Mouse (Mus musculus): ENCODE data around the gene Rnh1. TPM values are rescaled to one million over a fixed set of nuclear protein-coding genes. Genes with fewer than 3 reads are reported as not detected.

Gene Rnh1
- polyA plus RNA-seq, 1 experiment: 75.9 TPM

GRCm38 (mm10) chr7:141122245-141122644 lies 50.4 kb downstream of the Rnh1 start, which contains the start of gene Ptdss2:
Gene Ptdss2, plus strand, starts transcription at chr7:141122382.
- no peak for DNase-seq
- WGBS: 52% methylated on average over 14 of the region's 14 CpGs
- no peaks in the 10 kb centered on the region for H3K36me3 ChIP-seq (ENCODE audit: control insufficient read depth, insufficient read depth, low read length)

GRCm38 (mm10) chr7:141121051-141121531 lies 51.6 kb downstream of the Rnh1 start:
- DNase-seq: no peak
- Histone ChIP-seq H3K27ac (ENCODE audit: control insufficient read depth, insufficient read depth, low read length) (no peak overlapping the region), H3K36me3 (ENCODE audit: control insufficient read depth, insufficient read depth, low read length) (no peaks in the 10 kb centered on the region), H3K4me3 (ENCODE audit: control insufficient read depth, insufficient read depth, low read length) (no peak overlapping the region), H3K4me1 (replicated peaks; ENCODE audit: control insufficient read depth, insufficient read depth, low read length) (peaks cover 9% of the 10 kb centered on the region), H3K27me3 (ENCODE audit: control insufficient read depth, insufficient read depth, low read length) (no peaks in the 10 kb centered on the region)
- WGBS: 85% methylated on average over 5 of the region's 5 CpGs
- TF ChIP-seq CTCF (IDR thresholded peaks at IDR 0.05; ENCODE audit: borderline replicate concordance, control insufficient read depth, extremely low read depth, insufficient read depth, low read length, poor library complexity) (no peak), POLR2A (IDR thresholded peaks at IDR 0.05; ENCODE audit: control insufficient read depth, extremely low read depth, insufficient read depth, low read length, poor library complexity) (no peak)

More at GRCm38 (mm10) chr7:141122245-141122644, 50.4 kb downstream of the Rnh1 start, which contains the start of gene Ptdss2:
- no peaks in the 10 kb centered on the region for H3K27me3 ChIP-seq (ENCODE audit: control insufficient read depth, insufficient read depth, low read length)
- peak within 1 kb of the TSS; percentile 31; the same call in 1 of the 2 replicates for H3K27ac ChIP-seq (ENCODE audit: control insufficient read depth, insufficient read depth, low read length)
- TF ChIP-seq CTCF (IDR thresholded peaks at IDR 0.05; ENCODE audit: borderline replicate concordance, control insufficient read depth, extremely low read depth, insufficient read depth, low read length, poor library complexity): no peak
- no peak for TF ChIP-seq POLR2A (IDR thresholded peaks at IDR 0.05; ENCODE audit: control insufficient read depth, extremely low read depth, insufficient read depth, low read length, poor library complexity)
- peaks cover 9% of the 10 kb centered on the region for H3K4me1 ChIP-seq (replicated peaks; ENCODE audit: control insufficient read depth, insufficient read depth, low read length)
- H3K4me3 ChIP-seq (ENCODE audit: control insufficient read depth, insufficient read depth, low read length): peak within 1 kb of the TSS; percentile 61

GRCm38 (mm10) chr7:141120605-141121004 lies 52.1 kb downstream of the Rnh1 start:
- peaks cover 9% of the 10 kb centered on the region for H3K4me1 ChIP-seq (replicated peaks; ENCODE audit: control insufficient read depth, insufficient read depth, low read length)
- DNase-seq: no peak
- H3K4me3 ChIP-seq (ENCODE audit: control insufficient read depth, insufficient read depth, low read length): no peak overlapping the region
- H3K27me3 ChIP-seq (ENCODE audit: control insufficient read depth, insufficient read depth, low read length): no peaks in the 10 kb centered on the region
- 93% methylated on average over 3 of the region's 3 CpGs for WGBS
- H3K36me3 ChIP-seq (ENCODE audit: control insufficient read depth, insufficient read depth, low read length): no peaks in the 10 kb centered on the region
- TF ChIP-seq POLR2A (IDR thresholded peaks at IDR 0.05; ENCODE audit: control insufficient read depth, extremely low read depth, insufficient read depth, low read length, poor library complexity) (no peak), CTCF (IDR thresholded peaks at IDR 0.05; ENCODE audit: borderline replicate concordance, control insufficient read depth, extremely low read depth, insufficient read depth, low read length, poor library complexity) (no peak)
- no peak overlapping the region for H3K27ac ChIP-seq (ENCODE audit: control insufficient read depth, insufficient read depth, low read length)

- no peak for DNase-seq
- Histone ChIP-seq H3K4me3 (ENCODE audit: control insufficient read depth, insufficient read depth, low read length) (no peak overlapping the region), H3K36me3 (ENCODE audit: control insufficient read depth, insufficient read depth, low read length) (no peaks in the 10 kb centered on the region), H3K27me3 (ENCODE audit: control insufficient read depth, insufficient read depth, low read length) (no peaks in the 10 kb centered on the region), H3K27ac (ENCODE audit: control insufficient read depth, insufficient read depth, low read length) (no peak overlapping the region), H3K4me1 (replicated peaks; ENCODE audit: control insufficient read depth, insufficient read depth, low read length) (peaks cover 9% of the 10 kb centered on the region)
- 82% methylated on average over 3 of the region's 3 CpGs for WGBS
- TF ChIP-seq POLR2A (IDR thresholded peaks at IDR 0.05; ENCODE audit: control insufficient read depth, extremely low read depth, insufficient read depth, low read length, poor library complexity) (no peak), CTCF (IDR thresholded peaks at IDR 0.05; ENCODE audit: borderline replicate concordance, control insufficient read depth, extremely low read depth, insufficient read depth, low read length, poor library complexity) (no peak)
These were observed 53.2 kb downstream of the Rnh1 start for GRCm38 (mm10) chr7:141119487-141119886.

- Histone ChIP-seq H3K4me3 (ENCODE audit: control insufficient read depth, insufficient read depth, low read length) (no peak within 1 kb of the TSS), H3K27ac (ENCODE audit: control insufficient read depth, insufficient read depth, low read length) (no peak within 1 kb of the TSS), H3K4me1 (replicated peaks; ENCODE audit: control insufficient read depth, insufficient read depth, low read length) (peaks cover 4% of the 10 kb centered on the region), H3K36me3 (ENCODE audit: control insufficient read depth, insufficient read depth, low read length) (no peaks in the 10 kb centered on the region), H3K27me3 (ENCODE audit: control insufficient read depth, insufficient read depth, low read length) (no peaks in the 10 kb centered on the region)
- TF ChIP-seq CTCF (IDR thresholded peaks at IDR 0.05; ENCODE audit: borderline replicate concordance, control insufficient read depth, extremely low read depth, insufficient read depth, low read length, poor library complexity): no peak
- TF ChIP-seq POLR2A (IDR thresholded peaks at IDR 0.05; ENCODE audit: control insufficient read depth, extremely low read depth, insufficient read depth, low read length, poor library complexity): no peak
- 75% methylated on average over 9 of the region's 9 CpGs for WGBS
- DNase-seq: no peak
These were observed 55.0 kb downstream of the Rnh1 start, which contains the start of gene Ano9 for GRCm38 (mm10) chr7:141117636-141118035. Gene Ano9, minus strand, starts transcription at chr7:141117806.

- Histone ChIP-seq H3K36me3 (ENCODE audit: control insufficient read depth, insufficient read depth, low read length) (no peaks in the 10 kb centered on the region), H3K27ac (ENCODE audit: control insufficient read depth, insufficient read depth, low read length) (no peak overlapping the region), H3K27me3 (ENCODE audit: control insufficient read depth, insufficient read depth, low read length) (no peaks in the 10 kb centered on the region), H3K4me3 (ENCODE audit: control insufficient read depth, insufficient read depth, low read length) (no peak overlapping the region), H3K4me1 (replicated peaks; ENCODE audit: control insufficient read depth, insufficient read depth, low read length) (no peaks in the 10 kb centered on the region)
- TF ChIP-seq POLR2A (IDR thresholded peaks at IDR 0.05; ENCODE audit: control insufficient read depth, extremely low read depth, insufficient read depth, low read length, poor library complexity) (no peak), CTCF (IDR thresholded peaks at IDR 0.05; ENCODE audit: borderline replicate concordance, control insufficient read depth, extremely low read depth, insufficient read depth, low read length, poor library complexity) (no peak)
- 95% methylated on average over 9 of the region's 9 CpGs for WGBS
- DNase-seq: no peak
These were observed 56.8 kb downstream of the Rnh1 start for GRCm38 (mm10) chr7:141115874-141116273.

Other genes with a start within 250 kb of the Rnh1 start
- gene Pgghg, start 231.5 kb downstream of the Rnh1 start, polyA plus RNA-seq (2012; rRNA removed): 60.1 and 68.6 TPM in 2 replicates
- 0.43 and 0.81 TPM in 2 replicates for gene Ifitm5, start 222.6 kb downstream of the Rnh1 start, polyA plus RNA-seq (2012; rRNA removed)
- gene Gm45717, start 216.9 kb downstream of the Rnh1 start, polyA plus RNA-seq (2012; rRNA removed): not detected in 2 replicates
- 207 and 296 TPM in 2 replicates for gene Ifitm2, start 216.9 kb downstream of the Rnh1 start, polyA plus RNA-seq (2012; rRNA removed)
- gene Ifitm1, start 205.6 kb downstream of the Rnh1 start, polyA plus RNA-seq (2012; rRNA removed): 39.0 and 60.9 TPM in 2 replicates
- 309 and 397 TPM in 2 replicates for gene Ifitm3, start 162.1 kb downstream of the Rnh1 start, polyA plus RNA-seq (2012; rRNA removed)
- gene Ifitm6, start 154.9 kb downstream of the Rnh1 start, polyA plus RNA-seq (2012; rRNA removed): 4.7 and 5.9 TPM in 2 replicates
- gene Gm17387, start 143.7 kb downstream of the Rnh1 start, polyA plus RNA-seq (2012; rRNA removed): not detected in 2 replicates
- 1.4 and 1.6 TPM in 2 replicates for gene B4galnt4, start 111.8 kb downstream of the Rnh1 start, polyA plus RNA-seq (2012; rRNA removed)
- 46.8 and 49.9 TPM in 2 replicates for gene Pkp3, start 94.6 kb downstream of the Rnh1 start, polyA plus RNA-seq (2012; rRNA removed)
- gene Sigirr, start 72.3 kb downstream of the Rnh1 start, polyA plus RNA-seq (2012; rRNA removed): 62.4 and 67.3 TPM in 2 replicates
- 1.5 and 2.9 TPM in 2 replicates for gene Ano9, start 55.1 kb downstream of the Rnh1 start, polyA plus RNA-seq (2012; rRNA removed)
- 29.9 and 33.8 TPM in 2 replicates for gene Ptdss2, start 50.5 kb downstream of the Rnh1 start, polyA plus RNA-seq (2012; rRNA removed)
- gene Hras, start 21.1 kb upstream of the Rnh1 start, polyA plus RNA-seq (2012; rRNA removed): 65.6 and 77.9 TPM in 2 replicates
- 7.1 and 7.4 TPM in 2 replicates for gene Lrrc56, start 21.3 kb upstream of the Rnh1 start, polyA plus RNA-seq (2012; rRNA removed)
- 4.6 and 5.5 TPM in 2 replicates for gene Lmntd2, start 41.2 kb upstream of the Rnh1 start, polyA plus RNA-seq (2012; rRNA removed)
- 29.8 TPM in 2 replicates for gene Rassf7, start 43.0 kb upstream of the Rnh1 start, polyA plus RNA-seq (2012; rRNA removed)
- gene Phrf1, start 55.9 kb upstream of the Rnh1 start, polyA plus RNA-seq (2012; rRNA removed): 64.1 and 80.2 TPM in 2 replicates
- 219 and 278 TPM in 2 replicates for gene Irf7, start 93.6 kb upstream of the Rnh1 start, polyA plus RNA-seq (2012; rRNA removed)
- gene Cdhr5, start 103.9 kb upstream of the Rnh1 start, polyA plus RNA-seq (2012; rRNA removed): 2.2 and 2.7 TPM in 2 replicates
- 10.3 and 10.6 TPM in 2 replicates for gene Sct, start 106.3 kb upstream of the Rnh1 start, polyA plus RNA-seq (2012; rRNA removed)
- 0.18 and 0.47 TPM in 2 replicates for gene Drd4, start 119.1 kb upstream of the Rnh1 start, polyA plus RNA-seq (2012; rRNA removed)
- 34.9 and 40.2 TPM in 2 replicates for gene Deaf1, start 154.8 kb upstream of the Rnh1 start, polyA plus RNA-seq (2012; rRNA removed)
- 78.1 and 81.8 TPM in 2 replicates for gene Tmem80, start 154.9 kb upstream of the Rnh1 start, polyA plus RNA-seq (2012; rRNA removed)
- 20.2 and 25.4 TPM in 2 replicates for gene Eps8l2, start 166.0 kb upstream of the Rnh1 start, polyA plus RNA-seq (2012; rRNA removed)
- gene Taldo1, start 219.3 kb upstream of the Rnh1 start, polyA plus RNA-seq (2012; rRNA removed): 216 and 235 TPM in 2 replicates
- gene Gatd1, start 241.3 kb upstream of the Rnh1 start, polyA plus RNA-seq (2012; rRNA removed): 98.1 and 104 TPM in 2 replicates

Data from thymus, adult 2 months (tissue).